Mouse (Mus musculus): ENCODE results near the gene Prkg2.

Prkg2 gene

DNA sequence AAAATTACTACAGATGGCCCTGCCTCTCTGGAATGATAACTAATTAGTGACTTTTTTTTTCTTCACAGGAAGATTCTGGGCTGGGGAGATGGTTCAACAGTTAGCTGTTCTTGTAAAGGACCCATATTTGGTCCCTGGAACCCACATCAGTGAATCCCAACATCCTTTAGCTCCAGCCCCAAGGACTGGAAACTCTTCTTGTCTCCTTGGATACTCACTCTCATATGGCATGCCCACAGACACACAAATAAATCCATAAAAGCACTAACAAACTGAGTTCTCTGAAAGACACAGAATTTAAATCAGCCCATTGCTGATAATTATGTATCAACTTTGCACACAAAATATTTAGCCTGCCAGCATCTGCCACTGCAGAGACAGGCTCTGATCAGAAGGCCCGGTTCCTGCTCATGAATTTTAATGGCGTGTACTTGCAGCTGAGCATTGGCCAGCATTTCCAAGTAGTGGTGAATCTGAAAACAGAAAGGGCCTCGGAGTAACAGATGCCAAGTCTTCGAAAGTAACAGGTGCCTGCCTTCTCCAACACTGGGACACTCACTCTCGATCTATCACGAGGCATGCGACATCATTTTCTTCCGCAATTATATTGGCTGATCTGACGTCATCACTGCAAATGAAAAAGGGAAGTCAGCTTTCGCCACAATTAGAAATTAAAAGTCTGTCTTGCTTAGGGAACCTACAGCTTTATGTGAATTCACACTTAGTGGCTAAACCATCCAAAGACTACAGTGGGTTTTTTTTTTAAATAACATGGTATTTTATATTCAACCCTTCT is 61.1 kb downstream of the Prkg2 start:
- no peak for DNase-seq

DNA sequence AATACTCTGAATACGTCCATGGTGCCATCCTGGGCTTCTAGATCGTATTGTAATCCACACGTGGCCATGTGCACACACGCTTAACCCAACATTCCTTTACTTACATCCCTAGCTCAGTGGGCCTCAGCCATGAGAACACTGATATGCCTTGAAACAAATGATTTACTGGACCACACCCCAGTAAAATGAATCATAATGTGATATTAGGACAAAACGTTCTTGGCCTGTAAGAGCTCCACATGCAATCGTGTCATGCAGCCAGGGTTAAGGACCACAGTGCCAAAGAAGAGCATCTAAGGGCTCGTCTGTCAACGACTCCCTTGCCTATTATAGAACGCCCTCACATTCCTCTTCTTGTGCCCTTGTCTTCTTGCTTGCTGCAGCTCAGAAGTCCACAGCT is 70.5 kb downstream of the Prkg2 start:
- no peak for DNase-seq

DNA sequence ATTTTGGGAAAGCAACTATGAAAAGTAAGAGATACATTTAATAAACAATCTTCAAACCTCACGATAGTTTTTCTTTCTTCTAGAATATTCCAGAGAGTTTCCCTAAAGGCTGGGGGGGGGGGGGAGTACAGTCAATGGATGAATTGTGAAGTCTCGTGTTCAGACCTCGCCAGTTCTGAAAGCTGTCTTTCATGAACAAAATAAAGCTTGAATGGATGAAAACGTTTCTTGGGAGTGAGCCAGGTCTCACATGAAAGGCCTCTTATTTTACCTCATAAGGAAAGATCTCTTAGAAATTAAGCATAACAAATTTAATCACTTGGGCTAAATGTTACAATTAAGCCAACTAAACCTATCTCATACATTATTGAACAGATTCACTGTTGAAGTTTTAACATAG is 72.0 kb downstream of the Prkg2 start:
- DNase-seq, result no peak

DNA sequence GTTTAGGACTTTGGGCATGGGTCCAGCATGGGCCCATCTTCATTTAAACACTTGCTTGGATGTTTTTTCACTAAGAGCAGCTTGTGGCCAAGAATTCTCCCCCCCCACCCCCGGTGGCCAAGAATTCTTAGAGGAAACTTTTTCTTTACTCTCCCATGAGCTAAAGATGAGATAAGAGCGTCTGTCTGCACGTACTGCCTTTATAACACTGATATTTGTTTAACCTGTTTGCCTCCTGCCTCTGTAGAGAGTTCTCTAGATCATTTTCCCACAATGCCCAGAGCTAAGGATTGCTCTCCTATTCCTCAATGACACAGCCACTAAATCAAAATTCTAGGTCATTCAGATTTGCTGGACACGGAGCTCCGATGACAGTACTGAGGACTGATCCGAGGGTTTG is 72.8 kb downstream of the Prkg2 start:
- DNase-seq, result no peak

DNA sequence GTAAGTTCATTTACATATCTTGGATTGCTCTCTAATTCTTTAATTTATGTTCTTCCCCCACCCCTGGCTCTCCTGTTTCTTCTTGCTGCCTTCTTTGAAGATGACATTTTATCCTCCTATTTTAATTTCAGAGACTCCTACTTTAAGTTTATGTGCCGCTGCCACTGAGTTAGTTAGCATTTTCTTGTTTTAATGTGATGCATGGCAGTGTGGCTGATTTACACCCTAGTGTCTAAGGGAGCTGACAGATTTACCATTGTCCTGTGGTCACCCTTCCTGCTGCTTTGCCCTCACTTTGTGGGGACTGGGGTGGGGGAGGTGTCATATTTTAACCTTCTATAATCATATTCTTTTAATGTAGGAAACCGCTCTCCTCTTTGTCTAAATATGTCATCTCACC is 74.7 kb downstream of the Prkg2 start:
- DNase-seq, result no peak

DNA sequence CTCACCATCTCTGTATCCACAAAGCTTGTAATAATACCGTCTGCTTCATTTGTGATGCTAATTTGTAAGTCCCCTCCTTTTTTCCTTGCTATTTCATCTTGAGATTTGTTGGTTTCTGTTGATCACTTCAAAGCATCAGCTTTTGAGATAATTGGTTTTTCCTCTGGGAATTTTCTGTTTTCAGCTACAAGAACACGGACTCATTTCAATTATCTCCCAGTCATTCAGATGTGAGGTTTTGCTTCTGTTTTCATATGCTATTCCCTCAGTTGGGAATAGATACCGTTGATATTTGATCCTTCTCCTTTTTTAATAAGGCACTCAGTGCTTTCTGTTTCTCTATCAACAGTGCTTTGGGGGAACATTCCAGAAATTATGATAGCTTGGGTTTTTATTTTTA is 81.6 kb downstream of the Prkg2 start:
- no peak for DNase-seq

DNA sequence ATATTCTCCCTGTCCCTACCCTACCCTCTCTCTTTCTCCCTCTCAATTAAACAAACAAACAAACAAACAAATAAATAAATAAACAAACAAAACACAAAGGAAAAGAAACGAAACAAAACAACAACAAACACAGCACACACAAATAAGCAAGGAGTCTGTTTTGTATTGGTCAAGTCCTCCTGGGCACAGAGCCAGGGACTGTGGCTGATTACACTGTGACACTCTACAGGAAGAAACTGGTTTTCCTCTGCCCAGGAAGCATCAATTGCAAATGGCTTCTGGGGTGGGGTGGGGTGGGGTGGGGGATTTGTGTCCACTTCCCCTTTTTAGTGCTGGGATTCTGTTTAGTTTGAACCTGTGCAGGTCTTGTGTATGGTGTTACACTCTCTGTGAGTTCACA is 83.8 kb downstream of the Prkg2 start:
- no peak for DNase-seq

DNA sequence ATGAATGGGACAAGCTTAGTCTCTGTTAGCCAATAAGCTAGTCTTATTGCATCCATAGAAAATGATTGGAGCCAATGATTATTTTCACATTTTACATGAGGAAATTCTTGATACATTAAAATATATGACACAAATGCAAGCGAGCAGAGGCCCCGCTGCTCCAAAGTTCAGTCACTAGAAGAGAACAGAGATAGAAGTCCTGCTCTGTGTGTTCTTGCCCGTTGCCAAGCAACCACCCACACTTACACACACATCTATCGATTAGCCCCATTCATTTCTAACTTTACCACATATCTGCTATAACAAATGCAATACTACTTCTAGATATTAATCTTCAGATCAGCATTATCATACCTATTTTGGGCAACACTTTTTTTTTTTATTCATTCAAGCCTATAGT is 85.6 kb downstream of the Prkg2 start:
- no peak for DNase-seq

DNA sequence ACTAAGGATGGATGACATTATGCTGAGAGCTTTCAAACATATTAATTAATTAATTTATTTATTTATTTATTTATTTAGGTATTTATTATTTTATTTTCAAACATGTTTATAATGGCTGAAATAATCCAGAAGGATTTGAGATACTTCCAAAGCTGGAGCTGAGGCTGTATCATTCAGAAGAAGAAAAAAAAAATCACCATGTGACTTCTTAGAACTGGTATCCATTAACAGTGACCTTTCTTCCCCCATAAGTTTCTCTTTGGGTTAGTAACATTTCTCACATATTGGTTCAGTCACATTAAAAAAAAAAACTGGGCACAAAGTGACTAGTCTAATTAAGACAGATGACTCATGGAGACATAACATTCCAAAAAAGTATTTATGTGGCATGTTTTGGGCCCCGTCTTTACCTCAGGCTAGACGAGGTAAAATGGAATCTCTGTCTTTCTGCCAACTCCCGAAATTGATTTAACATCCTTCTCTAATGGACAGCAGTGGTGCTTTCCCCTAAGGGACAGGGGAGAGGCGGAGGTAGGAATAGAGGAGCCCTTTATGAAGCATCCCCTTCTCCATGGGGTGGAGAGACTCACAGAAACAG is 86.6 kb downstream of the Prkg2 start:
- DNase-seq, result no peak

DNA sequence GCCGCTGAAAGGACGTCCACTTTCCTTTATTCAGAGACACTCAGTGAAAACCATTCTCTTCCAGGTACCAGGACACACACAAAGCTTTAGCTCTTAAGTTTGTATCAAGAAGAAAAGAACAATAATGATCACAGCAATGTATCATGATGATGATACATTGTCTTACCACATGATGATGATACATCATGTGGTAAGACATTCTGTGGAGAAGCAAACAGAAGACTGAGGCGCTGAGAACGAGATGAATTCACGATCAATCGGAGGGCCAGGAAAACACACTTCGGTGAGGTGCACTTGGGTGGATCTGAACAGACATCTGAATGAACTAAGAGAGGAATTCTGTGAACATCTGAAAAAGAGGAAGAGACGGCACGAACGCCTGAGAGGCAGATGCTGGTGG is 87.4 kb downstream of the Prkg2 start:
- DNase-seq, result no peak

DNA sequence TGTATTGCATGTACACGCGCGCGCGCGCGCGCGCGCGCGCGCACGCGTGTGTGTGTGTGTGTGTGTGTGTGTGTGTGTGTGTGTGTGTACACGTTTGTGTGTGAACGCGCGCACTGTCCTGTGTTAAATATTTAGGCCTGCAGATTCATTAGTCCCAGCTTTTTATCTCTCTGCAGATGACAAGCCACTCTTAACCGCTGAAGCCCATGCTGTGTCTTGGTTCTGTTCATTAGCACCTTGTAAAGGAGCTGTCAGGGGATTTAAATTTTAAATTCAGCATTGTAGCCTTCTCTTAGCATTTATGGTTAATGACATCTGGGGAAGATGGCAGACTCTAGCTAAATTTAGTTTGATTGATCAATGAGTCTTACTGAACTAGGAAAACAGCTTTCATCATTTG is 90.5 kb downstream of the Prkg2 start:
- no peak for DNase-seq

DNA sequence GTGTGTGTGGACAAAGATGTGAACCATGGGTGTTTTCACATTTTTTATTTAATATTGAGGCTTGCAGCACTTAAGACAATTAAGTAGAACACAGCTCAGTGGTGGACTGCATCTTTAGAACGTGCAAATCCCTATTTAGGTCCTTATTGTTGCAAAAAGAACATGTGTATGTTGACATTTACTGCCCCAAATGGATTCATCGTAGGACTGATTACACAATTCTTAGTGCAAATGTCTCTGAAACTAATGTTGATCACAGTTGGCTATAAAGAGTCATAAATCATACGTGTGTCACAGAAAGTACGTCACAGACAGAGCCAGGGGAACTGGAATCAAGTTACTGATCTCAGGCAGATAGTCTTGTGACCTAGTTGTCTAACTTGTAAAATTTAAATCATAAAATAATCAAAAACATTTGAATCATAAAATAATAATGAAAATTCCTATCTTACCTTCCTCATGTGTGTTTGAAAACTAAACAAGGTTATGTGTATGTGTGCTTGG is 91.0 kb downstream of the Prkg2 start:
- DNase-seq, result no peak

DNA sequence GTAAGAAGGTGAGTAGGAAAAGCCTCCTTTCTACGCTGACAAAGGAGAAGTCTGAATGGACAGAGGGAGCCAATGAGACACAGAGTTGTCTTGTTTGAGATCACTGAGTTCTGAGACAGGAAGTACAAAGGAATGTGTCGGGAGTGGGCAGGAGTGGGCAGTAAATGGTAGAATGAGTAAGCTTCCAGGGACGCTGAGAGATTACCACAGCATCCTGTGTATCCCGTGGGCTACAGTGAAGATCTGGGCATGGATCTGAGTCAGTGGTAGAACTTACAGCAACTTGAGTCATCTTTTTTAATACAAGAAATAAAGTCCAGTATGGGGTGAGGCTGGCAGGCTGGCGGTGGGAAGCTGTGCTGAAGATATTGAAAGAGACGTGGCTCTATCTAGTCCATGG is 93.4 kb downstream of the Prkg2 start:
- DNase-seq, result no peak

DNA sequence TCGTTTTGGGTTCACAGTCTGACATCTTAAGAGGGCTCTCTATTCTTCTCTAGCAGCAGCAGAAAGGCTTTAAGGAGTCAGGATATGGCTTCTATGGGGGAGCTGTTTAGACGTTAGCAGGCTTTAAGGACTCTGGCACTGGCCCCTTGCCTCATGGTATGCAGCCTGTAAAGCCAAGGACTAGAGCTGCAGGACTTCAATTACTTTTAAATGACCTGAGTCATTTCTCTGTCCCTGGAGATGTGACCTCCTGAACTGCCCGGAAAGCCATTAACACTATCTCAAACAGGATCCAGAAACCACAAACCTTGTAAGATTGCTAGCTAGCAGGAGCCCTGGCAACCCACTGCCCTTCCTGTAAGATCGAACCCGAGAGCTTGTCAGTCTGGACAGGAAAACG is 96.4 kb downstream of the Prkg2 start:
- DNase-seq, result no peak

DNA sequence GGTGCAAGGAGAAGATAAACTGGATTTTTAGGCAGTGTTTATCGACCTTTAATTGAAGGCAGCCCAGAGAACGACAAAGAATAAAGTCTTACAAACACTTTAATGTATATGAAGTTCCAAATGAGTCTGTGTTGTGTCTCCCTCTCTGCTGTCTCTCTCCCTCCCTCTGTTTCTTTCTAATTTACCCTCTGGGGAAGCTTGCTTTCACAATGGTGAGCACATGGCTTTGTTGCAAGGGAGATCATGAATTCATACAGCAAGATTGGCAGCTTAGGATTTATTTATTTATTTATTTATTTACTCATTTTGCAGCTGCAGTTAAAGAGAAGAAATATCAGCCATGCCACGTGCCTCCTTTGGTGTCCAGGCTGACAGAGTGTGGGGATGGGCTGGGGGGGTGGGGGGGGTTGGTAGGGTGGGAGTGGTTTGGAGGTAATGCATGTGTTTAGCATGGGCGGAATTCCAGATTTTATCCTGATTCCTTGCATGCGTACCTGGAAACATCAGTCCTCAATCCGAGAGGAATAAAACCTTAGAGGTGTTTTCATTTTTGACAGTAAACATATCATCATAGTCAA is 97.4 kb downstream of the Prkg2 start:
- no peak for DNase-seq

DNA sequence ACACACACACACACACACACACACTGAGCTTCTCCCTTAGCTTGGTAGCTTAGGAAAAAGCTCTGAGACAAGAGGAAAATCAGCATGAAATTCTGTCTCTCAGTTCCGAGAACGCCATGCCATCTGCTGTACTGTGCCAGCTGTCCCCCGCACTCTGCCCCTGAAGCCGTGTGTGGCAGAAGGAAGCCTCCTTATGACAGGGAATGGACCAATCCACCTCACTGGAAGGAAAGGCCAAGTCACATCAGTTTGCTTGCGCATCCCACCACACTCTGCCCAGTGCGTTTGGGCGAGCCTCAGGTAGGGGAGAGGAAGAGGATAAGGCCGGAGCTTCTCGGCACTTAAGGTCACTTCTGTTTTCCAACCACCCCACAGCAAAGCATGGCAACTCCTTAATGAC is 98.0 kb downstream of the Prkg2 start:
- no peak for DNase-seq

DNA sequence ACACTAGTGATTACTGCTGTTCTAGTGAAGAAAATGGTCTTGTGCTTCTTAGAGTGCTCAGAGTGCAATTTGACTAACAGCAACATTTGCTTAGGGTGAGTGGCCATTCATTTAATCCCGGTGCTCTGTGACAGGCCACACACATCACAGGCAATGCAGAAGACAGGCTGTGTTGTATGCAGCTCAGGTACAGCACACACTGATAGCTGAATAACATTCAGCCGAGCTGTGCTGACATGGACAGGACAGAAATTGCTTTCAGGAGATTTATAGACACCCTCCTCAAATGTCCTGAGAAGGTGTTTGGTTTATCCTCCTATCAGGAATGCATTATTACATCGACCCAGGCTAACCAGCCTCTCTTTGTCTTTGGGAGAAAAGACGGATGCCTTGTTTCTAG is 99.3 kb downstream of the Prkg2 start:
- DNase-seq, result no peak

DNA sequence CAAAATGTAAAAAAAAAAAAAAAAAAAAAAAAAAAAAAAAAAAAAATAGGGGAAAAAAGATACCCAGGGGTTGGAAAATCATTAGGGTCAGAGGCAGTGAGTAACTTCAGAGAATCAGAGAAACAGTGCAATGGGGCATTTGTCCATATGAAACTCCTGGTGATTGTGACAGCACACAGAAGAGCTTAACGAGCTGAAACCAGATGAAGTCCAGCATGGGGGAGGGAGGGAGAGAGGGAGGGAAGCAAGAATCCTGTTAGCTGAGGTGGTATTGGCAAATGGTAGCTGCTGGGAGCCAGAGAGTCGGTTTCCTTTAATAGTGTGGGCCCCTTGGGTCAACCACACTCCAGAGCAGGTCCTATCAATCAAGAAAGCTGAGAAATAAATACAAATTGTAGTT is 100.5 kb downstream of the Prkg2 start:
- DNase-seq, result no peak

DNA sequence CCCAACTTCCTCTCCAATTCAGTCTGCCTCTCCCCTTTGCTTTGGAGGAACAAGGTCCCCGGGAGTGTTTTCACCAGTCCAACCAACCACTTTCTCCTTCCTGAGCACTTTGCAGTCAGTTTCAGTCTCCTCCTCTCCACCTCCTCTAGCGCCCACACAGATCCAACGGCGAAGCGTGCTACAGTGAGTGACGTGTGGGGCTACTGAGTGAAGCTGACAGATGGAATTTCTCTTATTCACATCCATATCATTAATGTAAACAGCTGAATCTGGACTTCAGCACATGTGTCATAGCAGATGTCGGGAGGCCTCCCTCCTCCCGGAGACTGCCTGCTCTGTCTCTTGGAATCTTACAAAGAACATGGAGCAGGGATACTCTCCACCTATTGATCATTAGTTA is 101.2 kb downstream of the Prkg2 start:
- no peak for DNase-seq

DNA sequence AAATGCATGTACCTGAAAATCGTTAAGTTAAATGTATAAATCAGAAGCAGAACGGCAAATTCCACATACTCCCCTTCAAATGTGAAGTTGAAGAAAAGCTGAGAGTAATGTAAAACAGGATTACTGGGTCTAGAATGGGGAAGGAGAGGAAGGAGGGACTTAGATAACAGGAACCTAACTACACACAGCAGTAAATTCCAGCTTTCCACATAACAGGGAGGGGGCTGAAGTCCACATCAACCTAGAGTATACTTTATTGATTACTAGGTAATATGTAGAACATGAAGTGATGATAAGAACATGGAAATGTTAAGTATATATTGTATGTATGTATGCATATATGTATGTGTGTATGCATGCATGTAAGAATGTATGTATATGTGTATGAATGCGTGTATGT is 114.2 kb downstream of the Prkg2 start:
- DNase-seq, result no peak

DNA sequence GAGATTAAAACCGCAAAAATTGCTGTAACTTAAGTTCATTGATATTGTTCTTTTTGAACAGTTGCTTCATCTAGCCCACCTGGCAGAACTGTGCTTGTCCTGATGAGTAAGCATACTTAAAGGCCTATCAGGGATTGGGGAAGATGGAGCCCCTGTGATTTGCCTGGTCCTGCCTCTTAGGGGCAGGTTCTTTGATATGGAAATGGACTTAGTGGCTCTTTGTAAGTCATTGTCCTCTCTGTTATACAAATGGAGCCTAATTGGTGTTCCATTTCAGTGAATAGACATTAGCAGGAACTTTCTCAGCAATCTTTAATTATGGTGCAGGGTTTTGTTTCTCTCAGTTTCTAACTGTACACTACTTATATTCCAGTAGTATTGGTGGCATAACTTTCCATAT is 115.5 kb downstream of the Prkg2 start:
- DNase-seq, result no peak

DNA sequence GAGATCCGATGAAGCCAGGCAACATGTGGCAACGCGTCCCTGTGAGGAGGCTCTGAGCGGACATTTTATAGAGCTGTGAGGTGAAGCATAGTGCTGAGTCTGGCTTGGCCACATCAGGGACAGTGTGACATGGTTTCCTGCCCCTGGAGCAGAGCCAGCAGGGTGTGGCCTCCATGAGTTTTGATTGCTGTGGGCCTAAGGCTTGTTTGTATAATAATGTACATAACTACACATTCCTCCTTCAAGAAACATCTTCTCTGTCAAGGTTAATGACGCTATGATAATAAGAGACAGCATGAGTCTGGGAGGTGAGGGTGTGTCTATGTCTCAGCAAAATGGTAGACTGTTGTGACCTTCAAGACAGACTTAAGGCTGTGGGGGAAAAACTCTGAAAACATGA is 118.4 kb downstream of the Prkg2 start:
- DNase-seq, result no peak

DNA sequence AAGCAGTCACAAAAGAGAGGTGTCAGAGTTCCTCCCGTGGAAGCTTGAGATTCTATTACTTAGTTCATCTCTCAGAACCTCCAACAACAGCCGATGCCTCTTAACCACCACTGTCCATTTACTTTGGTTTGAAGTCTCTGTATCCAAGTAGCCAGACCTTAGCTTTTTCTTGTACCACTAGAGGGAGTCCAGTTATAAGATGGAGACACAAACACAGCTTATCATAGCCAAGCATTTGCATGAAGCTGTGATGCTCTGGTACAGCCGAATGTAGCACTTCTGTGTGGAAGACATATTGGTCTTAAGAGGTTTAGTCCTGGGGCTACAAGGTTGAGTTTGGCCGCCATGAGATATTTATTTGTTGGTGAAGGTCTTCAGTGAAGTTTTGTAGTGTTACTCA is 134.8 kb downstream of the Prkg2 start:
- no peak for DNase-seq

DNA sequence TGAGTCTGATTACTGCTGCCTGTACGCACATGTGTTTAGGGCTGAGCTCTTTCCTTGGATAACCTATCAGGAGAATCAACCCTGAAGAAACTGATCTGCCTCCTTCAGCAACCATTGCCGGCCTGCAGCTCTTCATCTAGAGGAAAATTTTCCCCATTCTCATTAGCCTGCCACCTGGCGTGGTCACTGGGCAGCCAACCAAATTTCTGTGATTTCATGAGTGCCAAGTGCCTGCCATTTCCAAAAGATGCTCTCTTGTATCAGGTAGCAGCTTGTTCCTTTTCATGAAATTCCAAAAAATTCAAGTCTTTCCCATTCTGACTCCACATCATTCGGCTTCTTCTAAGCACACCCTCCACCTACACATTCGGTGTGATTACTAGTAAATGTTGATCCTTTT is 136.2 kb downstream of the Prkg2 start:
- DNase-seq, result no peak

DNA sequence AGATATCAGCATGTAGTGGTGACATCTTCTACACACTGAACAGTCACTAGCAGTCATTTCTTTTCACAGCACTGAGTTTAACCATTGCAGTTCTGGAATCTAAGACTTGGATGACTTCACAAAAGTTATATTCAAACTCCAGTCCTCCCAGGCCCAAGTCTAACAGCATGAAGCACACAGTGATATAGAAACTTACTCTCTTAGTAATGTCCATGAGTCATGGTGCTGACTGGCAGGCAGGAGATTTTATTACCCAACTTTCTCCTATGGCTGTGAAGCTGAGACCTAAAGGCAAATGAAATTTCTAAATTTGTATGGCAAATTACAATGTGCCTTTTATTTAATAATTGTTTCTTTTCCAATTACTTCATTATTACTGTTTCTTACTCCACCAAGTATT is 139.2 kb downstream of the Prkg2 start:
- DNase-seq, result no peak

All from spleen, adult 18-20 months (tissue).